Mouse (Mus musculus) heart, postnatal 0 days (tissue): Measurements from ENCODE around the gene Irx6.

Source experiments
- CTCF ChIP-seq: IDR thresholded peaks from 2 replicates; pipeline ENCODE4 v1.5.1; 2016; ENCODE audit warnings: antibody characterized with exemption, control low read depth, low read depth
- EP300 ChIP-seq: IDR thresholded peaks from 2 replicates; pipeline ENCODE4 v1.6.1; 2016; ENCODE audit warnings: antibody characterized with exemption, low read depth

GRCm38 (mm10) chr8:92640820-92641219 is 33.3 kb upstream of the Irx6 start:
- no peak for TF ChIP-seq CTCF
- TF ChIP-seq EP300 = no peak
